Mouse (Mus musculus): ENCODE measurements around the gene Tmem222. TPM values are rescaled to one million over a fixed set of nuclear protein-coding genes. Genes with fewer than 3 reads are reported as not detected.

Gene Tmem222
- polyA plus RNA-seq, 2 experiments from 2014 or later, result 83.4 to 93.2 TPM

GRCm38 (mm10) chr4:133282656-133283055 lies 5.1 kb upstream of the Tmem222 start:
- no peak for ATAC-seq

GRCm38 (mm10) chr4:133281951-133282481 lies 4.4 kb upstream of the Tmem222 start:
- ATAC-seq, result no peak

DNA sequence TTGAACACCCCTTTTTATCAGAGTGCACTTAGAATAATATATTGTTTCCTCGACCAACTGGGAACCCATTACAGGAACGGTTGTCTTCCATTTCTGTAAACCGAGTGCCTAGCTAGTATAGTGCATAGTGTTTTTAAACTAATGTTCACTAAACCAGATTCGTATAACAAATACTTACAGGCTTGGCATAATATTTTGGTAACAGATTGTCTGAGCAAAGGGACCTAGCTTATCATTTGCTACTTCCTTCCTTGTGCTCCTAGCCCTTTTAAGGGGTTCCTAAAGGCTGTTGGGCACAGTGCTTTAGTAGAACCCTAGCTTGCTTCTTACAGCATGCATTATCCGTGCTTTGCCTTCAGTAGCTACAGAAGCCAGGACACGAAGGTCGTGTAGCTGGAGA lies 3.9 kb upstream of the Tmem222 start:
- ATAC-seq, result no peak

GRCm38 (mm10) chr4:133278482-133278881 lies 890 bp upstream of the Tmem222 start:
- ATAC-seq, result no peak

- peak; percentile 19 for ATAC-seq
Observed at GRCm38 (mm10) chr4:133278067-133278466, 475 bp upstream of the Tmem222 start.

- no peak for ATAC-seq
Observed at GRCm38 (mm10) chr4:133270929-133271328, 6.7 kb downstream of the Tmem222 start.

DNA sequence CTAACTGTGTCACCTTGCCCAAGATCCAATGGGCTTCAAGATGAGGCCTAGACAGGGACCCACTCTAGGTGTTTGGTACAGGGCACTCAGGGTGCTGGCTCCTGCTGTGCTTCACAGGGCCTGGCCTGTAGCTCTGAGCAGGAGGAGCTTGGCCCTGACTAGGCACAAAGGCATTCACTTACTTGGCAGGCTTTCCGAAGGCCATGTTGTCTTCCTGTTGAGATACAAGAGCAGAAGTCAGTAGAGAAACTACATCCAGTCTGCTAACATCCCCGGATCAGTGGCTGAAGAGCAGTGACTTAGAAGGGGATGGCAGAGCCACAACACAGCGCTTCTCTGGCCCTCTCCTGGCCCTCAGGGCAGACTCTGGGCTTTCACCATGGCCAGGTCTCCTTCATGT lies 8.0 kb downstream of the Tmem222 start:
- no peak for ATAC-seq

DNA sequence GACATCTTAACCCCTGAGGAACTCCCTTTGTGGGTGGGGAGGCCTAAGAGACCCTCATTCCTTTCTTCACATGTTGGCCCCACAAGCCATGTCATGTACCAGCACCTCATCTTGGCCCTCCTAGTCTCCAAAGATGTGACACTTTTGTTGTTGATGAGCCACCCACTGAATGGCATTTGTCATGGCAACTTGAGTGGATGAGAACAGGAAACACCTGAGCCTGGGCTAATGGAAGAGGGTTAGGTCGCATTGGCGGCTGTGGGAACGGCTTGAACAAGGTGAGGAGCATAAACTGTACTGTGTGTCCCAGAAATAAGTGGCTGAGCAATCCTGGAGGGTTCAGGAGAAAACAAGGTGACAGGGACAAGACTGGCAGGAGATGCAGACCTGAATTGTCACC lies 8.7 kb downstream of the Tmem222 start:
- ATAC-seq, result no peak

DNA sequence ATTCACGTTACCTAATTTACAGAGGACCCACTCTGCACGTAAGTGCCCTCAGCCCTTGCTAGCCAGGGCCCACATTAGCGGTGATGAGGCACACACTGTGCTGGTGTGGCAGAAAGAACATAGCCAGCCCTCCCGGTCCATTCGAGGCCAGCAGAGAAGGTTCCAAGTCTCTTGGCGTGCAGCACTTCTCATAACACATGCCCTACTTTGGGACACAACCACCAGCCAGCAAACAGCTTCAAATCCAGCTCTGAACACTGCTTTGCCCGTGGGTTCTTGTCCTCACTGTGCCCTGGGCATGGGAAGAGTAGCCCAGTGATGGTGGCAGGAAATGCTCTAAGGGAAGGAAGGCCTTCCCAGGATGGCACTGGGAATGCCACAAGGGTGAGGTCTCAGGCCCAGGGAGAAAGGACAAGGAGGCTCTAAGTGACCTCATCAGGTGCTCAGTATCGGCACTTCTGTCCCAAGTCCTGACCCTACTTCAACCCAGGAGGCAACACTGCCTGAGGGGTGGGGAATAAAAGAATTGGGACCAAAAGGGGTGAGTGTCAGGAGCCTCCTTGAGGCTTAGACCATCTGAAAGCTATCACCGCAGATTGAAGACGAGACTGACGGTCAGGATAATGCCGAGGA lies 11.2 kb downstream of the Tmem222 start:
- no peak for ATAC-seq

DNA sequence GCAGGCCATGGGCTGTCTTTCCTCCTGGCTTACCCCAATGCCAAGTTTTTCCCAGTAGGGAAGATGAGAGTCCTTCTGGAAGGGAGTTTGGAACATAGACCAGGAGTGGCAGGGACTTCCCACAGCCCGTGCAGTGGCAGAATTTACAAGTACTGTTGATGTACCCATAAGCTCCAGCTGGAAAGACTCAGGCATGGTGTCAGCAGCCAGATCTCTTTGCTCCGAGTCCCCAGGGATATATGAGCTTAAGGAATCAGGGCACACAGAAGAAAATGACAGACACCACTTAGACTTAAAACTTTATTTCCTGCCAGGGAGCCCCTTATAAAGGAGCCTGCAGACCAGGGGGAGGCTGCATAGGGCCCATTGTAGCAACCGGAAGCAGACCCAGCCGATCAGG lies 11.8 kb downstream of the Tmem222 start:
- ATAC-seq, result no peak

GRCm38 (mm10) chr4:133265297-133265696 lies 12.3 kb downstream of the Tmem222 start:
- no peak for ATAC-seq

- no peak for ATAC-seq
Observed at GRCm38 (mm10) chr4:133264559-133264958, 13.0 kb downstream of the Tmem222 start.

- peak; percentile 44 for ATAC-seq
Observed at GRCm38 (mm10) chr4:133263756-133264155, 13.8 kb downstream of the Tmem222 start.

GRCm38 (mm10) chr4:133262882-133263281 lies 14.7 kb downstream of the Tmem222 start, which contains the start of gene Sytl1:
Gene Sytl1 (minus strand): TSS chr4:133263113.
- ATAC-seq, result peak; percentile 60

DNA sequence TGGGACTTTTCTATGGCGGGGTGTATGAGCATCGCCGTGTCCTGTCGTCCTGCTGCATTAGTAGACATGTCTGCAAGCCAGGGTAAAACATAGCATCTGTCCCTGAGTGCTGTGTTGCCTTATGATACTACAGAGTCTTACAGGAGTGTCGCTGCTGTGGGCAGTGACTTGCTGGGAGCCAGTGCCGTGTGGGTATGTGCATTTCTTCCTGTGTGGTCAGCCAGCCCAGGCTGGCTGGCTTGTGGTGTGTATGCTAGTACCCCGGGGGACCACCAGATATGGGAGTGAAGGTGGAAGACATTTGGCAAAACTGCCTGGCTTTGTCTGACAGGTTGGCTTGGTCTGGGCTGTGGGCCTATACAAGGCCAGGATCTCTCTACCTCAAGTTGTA lies 15.2 kb downstream of the Tmem222 start:
- no peak for ATAC-seq

DNA sequence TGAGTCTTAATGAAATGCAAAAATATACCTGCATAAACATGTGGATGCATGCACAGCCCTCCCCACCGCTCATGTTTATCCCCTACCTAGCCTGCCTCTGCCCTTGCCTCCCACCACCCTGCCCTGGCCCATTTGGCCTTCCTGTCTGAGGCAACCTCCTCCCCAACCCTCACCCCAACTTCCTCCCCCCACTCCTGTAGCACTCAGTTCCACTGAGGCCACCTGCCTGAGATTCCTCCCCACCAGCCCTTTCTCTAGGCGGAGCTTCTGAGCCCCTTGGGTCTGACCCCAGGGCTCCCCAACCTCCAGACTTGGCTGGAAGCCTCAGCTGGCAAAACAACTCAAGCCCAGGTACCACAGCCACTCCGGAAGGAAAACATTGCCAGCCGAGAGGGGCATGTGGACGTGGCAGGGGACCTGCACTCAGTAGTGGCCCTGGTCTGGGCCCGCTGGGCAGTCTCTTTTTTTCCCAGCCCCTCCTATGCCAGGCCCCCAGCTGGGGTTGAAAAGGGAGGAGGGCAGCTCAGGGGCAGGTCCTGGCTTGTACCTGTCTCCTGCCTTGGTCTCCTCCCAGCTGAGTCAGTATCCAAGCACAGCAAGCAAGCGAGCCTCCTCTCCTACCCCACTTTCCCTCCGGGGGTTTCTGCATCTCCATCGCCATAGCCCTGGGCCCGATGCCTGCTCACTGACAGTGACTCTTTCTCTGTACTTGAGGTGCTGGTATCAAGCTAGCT lies 15.8 kb downstream of the Tmem222 start:
- peak; percentile 61 for ATAC-seq

- no peak for ATAC-seq
Observed at GRCm38 (mm10) chr4:133257798-133258408, 19.7 kb downstream of the Tmem222 start.

- no peak for ATAC-seq
Observed at GRCm38 (mm10) chr4:133257230-133257629, 20.4 kb downstream of the Tmem222 start.

- ATAC-seq, result no peak
Observed at GRCm38 (mm10) chr4:133256820-133257219, 20.8 kb downstream of the Tmem222 start.

GRCm38 (mm10) chr4:133255392-133255791 lies 22.2 kb downstream of the Tmem222 start:
- ATAC-seq, result no peak

- no peak for ATAC-seq
Observed at GRCm38 (mm10) chr4:133253412-133253811, 24.2 kb downstream of the Tmem222 start.

- ATAC-seq, result no peak
Observed at GRCm38 (mm10) chr4:133252089-133252488, 25.5 kb downstream of the Tmem222 start.

DNA sequence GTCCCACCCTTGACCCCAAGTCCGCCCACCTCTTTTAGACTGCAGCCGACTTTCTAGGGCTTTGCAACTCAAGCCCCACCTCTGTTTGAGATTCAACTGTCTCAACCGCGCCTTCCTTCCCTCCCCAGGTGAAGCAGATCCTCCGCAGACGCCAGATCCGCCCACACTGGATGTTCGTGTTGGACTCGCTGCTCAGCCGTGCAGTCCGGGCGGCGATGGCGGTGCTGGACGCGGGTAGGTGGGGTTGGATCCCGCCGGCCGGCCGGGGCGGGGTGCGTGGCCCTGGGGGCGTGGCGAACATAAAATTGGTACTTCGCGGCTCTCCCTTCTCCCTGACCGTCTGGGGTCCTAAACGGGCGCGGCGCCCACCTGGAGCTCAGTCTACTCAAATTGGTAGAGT lies 26.4 kb downstream of the Tmem222 start:
- ATAC-seq, result no peak

DNA sequence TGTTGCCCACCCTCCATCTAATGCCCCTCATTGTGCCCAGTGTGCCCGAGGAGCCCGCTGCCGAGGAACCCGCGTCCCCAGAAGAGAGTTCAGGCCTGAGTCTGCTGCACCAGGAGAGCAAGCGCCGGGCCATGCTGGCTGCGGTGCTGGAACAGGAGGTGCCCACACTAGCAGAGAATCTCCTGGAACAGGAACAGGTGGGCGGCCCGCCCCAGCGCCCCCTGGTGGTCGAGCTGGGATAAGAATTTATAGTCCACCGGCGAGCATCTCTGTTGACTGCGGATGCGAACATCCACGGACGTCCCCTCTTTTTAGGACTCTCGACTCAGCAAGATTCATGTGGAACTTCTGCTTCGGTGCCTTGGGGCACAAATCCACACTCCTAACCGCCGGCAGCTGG lies 27.0 kb downstream of the Tmem222 start:
- ATAC-seq, result peak; percentile 72
